Mouse (Mus musculus) midbrain, embryonic 11.5 days (tissue): ENCODE results near the gene Olfr1412. TPM values are rescaled to one million over a fixed set of nuclear protein-coding genes. Genes with fewer than 3 reads are reported as not detected.

Source experiments
- ATAC-seq: fragments of 200-750 bp; cut with Nextera tagmentation; 2 replicates; pipeline ENCODE4 v1.8.0; 2017; ENCODE audit warnings: moderate TSS enrichment, moderate library complexity; ENCODE audit not compliant: low FRiP score
- DNase-seq: peaks from one replicate; pipeline ENCODE4 v3.0.0; 2015; ENCODE audit warnings: low spot score; ENCODE audit errors: missing footprints
- H3K27ac ChIP-seq: fragments of 300-500 bp; sonication (generic); 2 replicates; pipeline ENCODE4 v1.5.1; 2014; ENCODE audit warnings: low read depth, low read length
- H3K27me3 ChIP-seq: fragments of 300-500 bp; sonication (generic); 2 replicates; pipeline ENCODE4 v1.6.1; 2014; ENCODE audit warnings: mild to moderate bottlenecking, low read length, moderate library complexity, mixed read lengths; ENCODE audit not compliant: control insufficient read depth, insufficient read depth
- H3K36me3 ChIP-seq: fragments of 300-500 bp; sonication (generic); 2 replicates; pipeline ENCODE4 v1.6.1; 2014; ENCODE audit warnings: mild to moderate bottlenecking, low read length, moderate library complexity, mixed read lengths; ENCODE audit not compliant: control insufficient read depth, insufficient read depth
- H3K4me1 ChIP-seq: fragments of 300-500 bp; sonication (generic); 2 replicates; pipeline ENCODE4 v1.6.1; 2014; ENCODE audit warnings: low read length; ENCODE audit not compliant: control insufficient read depth, insufficient read depth
- H3K4me2 ChIP-seq: fragments of 300-500 bp; sonication (generic); 2 replicates; pipeline ENCODE4 v1.6.1; 2014; ENCODE audit warnings: mild to moderate bottlenecking, moderate library complexity
- H3K4me3 ChIP-seq: fragments of 300-500 bp; sonication (generic); 2 replicates; pipeline ENCODE4 v1.5.1; 2014; ENCODE audit warnings: low read depth, low read length
- H3K9ac ChIP-seq: fragments of 300-500 bp; sonication (generic); 2 replicates; pipeline ENCODE4 v1.6.1; 2014; ENCODE audit warnings: low read length
- H3K9me3 ChIP-seq: fragments of 300-500 bp; sonication (generic); 2 replicates; pipeline ENCODE4 v1.6.1; 2016; ENCODE audit warnings: low read length; ENCODE audit not compliant: control insufficient read depth
- WGBS: fragments of 180-500 bp; shearing (Covaris S2); extraction: QIAGEN DNeasy Blood & Tissue Kit; methylation state at CpG from one replicate; pipeline ENCODE4 v1.1.7; 2014; 5-methylcytosine and 5-hydroxymethylcytosine counted together
- polyA plus RNA-seq: library from polyadenylated mRNA; unstranded; fragments of >200 nt; fragmentation: Nextera tagmentation; extraction: Ambion mirVana; gene quantifications from 2 replicates; pipeline ENCODE4 v1.2.1, GENCODE M21; 2014

The Olfr1412 gene
- polyA plus RNA-seq, 1 experiment from 2014 or later, result not detected

DNA sequence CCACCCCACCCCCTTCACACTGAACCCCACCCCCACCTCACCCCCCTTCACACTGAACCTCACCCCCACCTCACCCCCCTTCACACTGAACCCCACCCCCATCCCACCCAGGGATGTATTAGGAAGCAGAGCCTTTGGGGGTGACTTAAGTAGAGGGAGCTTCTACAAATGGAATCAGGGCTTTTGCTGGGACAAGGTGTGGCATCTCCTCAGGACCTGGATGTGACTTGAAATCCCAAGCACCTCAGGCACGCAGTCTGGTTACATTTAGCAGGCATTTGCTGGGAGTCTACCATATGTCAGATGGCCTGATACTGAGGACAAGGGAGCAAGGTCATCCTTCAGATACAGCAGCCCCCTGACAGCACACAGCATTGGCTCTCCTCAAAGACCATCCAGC lies 49.0 kb downstream of the Olfr1412 start:
- Histone ChIP-seq H3K9ac (no peak overlapping the region), H3K4me1 (peaks cover 4% of the 10 kb centered on the region), H3K4me3 (no peak overlapping the region), H3K9me3 (no peaks in the 10 kb centered on the region), H3K4me2 (no peak overlapping the region), H3K36me3 (peaks cover 8% of the 10 kb centered on the region; the same call in 1 of the 2 replicates), H3K27me3 (no peaks in the 10 kb centered on the region), H3K27ac (no peak overlapping the region)
- WGBS, result 74% methylated on average over 1 of the region's 1 CpGs
- ATAC-seq (no peak), DNase-seq (peak; percentile 60)

DNA sequence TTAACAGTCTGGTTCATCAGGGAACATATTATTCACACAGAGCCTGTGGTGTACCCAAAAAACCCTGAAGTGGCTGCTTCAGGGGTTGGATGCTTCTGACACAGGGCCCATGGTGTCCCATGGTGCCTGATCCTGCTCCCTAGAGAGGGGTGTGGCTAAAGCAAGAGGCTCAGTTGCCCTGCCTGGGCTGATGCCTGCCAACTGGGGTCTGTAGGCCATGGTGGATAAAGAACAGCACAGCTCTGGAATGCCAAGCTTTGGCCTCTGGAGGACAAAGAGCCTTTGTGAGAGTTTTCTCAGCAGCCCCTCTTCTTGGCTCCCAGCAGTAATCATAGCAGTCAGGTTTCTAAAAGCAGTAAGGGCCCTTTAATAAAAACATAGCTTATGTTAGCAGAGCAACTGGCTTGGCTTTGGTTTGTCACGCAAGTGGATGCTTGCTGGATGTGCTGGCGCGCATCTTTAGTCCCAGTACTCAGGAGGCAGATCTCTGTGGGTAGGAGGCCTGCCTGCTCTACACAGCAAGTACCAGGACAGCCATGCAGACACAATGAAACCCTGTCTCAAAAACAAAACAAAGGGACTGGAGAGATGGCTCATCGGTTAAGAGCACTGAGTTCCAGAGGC lies 49.5 kb downstream of the Olfr1412 start:
- Histone ChIP-seq H3K9ac (no peak overlapping the region), H3K27me3 (no peaks in the 10 kb centered on the region), H3K4me2 (no peak overlapping the region), H3K4me1 (peaks cover 4% of the 10 kb centered on the region), H3K4me3 (no peak overlapping the region), H3K9me3 (no peaks in the 10 kb centered on the region), H3K36me3 (peaks cover 8% of the 10 kb centered on the region; the same call in 1 of the 2 replicates), H3K27ac (no peak overlapping the region)
- DNase-seq (no peak), ATAC-seq (peak; percentile 54; the same call in 1 of the 2 replicates)
- whole genome bisulfite sequencing, result 80% methylated on average over 4 of the region's 4 CpGs

DNA sequence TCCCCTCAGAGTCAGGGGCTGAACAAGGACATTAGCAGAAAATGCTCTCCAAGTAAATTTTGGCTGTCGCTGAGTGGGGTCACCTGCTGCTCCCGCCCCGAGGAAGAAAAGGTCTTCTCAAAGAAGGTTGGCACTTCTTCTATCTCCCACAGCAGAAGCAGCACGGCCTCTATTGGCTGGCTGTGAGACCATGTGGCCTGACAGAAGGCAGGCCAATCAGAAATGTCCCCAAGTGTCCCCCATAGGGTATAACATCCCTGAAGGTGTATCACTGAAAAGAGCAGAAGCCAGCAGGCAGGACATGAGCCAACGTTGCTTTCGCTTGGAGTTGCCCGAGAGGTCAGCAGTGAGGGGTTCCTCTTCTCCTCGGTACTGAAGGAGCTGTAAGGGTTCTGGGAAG lies 50.4 kb downstream of the Olfr1412 start:
- no peak for ATAC-seq
- WGBS, result 91% methylated on average over 8 of the region's 8 CpGs
- H3K4me1 ChIP-seq, result peaks cover 8% of the 10 kb centered on the region
- no peak for DNase-seq
- peaks cover 8% of the 10 kb centered on the region; the same call in 1 of the 2 replicates for H3K36me3 ChIP-seq
- H3K4me3 ChIP-seq, result no peak overlapping the region
- no peaks in the 10 kb centered on the region for H3K9me3 ChIP-seq
- no peak overlapping the region for H3K27ac ChIP-seq
- no peak overlapping the region for H3K9ac ChIP-seq
- H3K27me3 ChIP-seq, result no peaks in the 10 kb centered on the region
- no peak overlapping the region for H3K4me2 ChIP-seq

DNA sequence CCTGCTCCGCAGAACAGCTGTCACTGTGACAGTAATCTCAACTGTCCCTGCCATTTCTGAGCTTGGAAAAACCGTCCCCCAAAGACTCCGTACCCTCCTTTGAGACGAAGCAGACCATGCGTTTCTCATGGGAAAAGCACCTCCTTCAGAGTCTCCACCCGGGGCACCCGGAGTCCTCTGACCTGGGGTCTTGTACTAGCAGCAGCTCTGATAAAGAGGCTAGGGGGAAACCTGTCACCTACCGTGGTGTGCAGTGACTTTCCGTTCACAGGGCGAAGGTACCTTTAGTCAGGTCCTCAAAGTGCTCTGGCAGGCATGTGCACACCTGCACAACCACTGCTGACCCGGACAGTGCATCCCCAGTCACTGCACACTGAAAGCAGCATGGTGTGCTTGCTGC lies 51.1 kb downstream of the Olfr1412 start:
- peaks cover 8% of the 10 kb centered on the region; the same call in 1 of the 2 replicates for H3K36me3 ChIP-seq
- H3K4me1 ChIP-seq, result peaks cover 10% of the 10 kb centered on the region
- 93% methylated on average over 11 of the region's 11 CpGs for WGBS
- H3K27me3 ChIP-seq, result no peaks in the 10 kb centered on the region
- no peak overlapping the region for H3K4me3 ChIP-seq
- no peaks in the 10 kb centered on the region for H3K9me3 ChIP-seq
- no peak overlapping the region for H3K4me2 ChIP-seq
- DNase-seq, result no peak
- no peak for ATAC-seq
- no peak overlapping the region for H3K27ac ChIP-seq
- no peak overlapping the region for H3K9ac ChIP-seq

DNA sequence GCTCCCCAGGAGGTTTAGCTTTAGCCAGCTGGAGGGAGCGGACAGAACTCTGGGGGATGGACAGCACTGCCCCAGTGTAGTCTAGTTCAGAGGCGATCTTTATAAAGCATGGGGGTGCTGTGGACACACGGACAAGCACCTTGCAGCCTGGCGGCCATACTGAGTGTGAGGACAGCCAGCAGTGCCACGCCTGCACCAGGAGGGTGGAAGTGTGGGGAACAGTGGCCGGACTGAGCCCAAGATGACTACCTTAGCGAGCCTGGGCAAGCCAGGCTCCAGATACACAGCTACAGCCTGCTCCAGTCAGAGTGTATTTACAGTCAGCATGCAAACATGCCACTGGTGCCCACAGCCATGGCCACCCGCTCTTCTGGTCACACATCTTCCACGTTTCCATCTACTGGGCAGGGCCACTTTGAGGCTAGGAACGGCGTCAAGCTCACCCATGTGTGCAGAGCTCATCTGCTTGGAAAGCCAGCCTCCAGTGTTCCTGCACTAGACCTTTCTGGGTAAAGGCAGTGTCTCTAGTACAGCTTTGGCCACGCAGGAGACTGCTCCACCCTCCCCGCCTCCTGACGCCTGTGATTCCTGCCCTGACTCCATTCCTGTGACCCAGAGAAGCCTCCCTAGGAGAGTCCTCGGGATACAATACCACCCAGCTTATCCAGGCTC lies 52.1 kb downstream of the Olfr1412 start:
- Histone ChIP-seq H3K27ac (no peak overlapping the region), H3K27me3 (no peaks in the 10 kb centered on the region), H3K4me3 (no peak overlapping the region), H3K36me3 (peaks cover 8% of the 10 kb centered on the region; the same call in 1 of the 2 replicates), H3K9me3 (no peaks in the 10 kb centered on the region), H3K9ac (no peak overlapping the region), H3K4me1 (peaks cover 13% of the 10 kb centered on the region), H3K4me2 (no peak overlapping the region)
- DNase-seq (no peak), ATAC-seq (no peak)
- WGBS, result 93% methylated on average over 15 of the region's 15 CpGs

DNA sequence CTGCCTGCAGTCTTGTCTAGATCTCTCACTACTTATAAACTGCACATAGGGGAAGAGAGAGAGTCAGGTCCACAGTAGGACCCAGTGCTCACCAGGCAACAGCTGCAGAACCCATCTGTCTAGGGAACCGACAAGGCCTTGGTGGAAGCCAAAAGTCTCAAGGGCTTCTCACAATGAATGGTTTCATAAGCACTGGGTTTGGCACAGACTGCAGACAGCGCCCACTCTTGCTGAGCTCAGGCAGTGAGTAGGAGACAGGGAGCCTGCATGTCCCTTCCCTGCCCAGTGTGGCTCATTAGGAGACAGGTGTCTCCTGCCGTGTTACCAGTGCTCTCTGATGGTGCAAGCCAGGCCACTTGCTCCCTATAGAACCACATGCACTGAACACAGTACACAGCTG lies 52.6 kb downstream of the Olfr1412 start:
- Histone ChIP-seq H3K27me3 (no peaks in the 10 kb centered on the region), H3K4me2 (no peak overlapping the region), H3K4me1 (peaks cover 13% of the 10 kb centered on the region), H3K27ac (no peak overlapping the region), H3K4me3 (no peak overlapping the region), H3K9ac (no peak overlapping the region), H3K36me3 (peaks cover 8% of the 10 kb centered on the region; the same call in 1 of the 2 replicates), H3K9me3 (no peaks in the 10 kb centered on the region)
- DNase-seq (no peak), ATAC-seq (no peak)
- WGBS, result 92% methylated on average over 3 of the region's 3 CpGs

DNA sequence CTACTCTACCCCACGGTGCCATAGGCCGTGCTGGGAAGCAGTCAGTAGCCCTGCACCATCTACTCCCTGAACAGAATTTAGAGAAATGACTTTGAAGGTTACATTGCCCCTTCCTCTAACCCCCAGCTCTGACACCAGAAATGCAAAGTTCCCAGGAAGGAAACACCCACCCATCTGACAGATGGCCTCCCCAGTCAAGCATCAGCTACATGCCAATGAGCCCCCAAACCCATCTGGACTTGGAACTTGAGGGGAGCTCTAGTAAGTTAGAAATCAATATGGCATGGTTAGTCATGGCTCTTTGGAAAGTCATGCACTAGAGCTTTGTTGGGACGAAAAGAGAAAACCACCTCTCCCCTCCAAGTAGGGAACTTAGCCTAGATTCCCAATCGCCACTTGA lies 53.2 kb downstream of the Olfr1412 start:
- Histone ChIP-seq H3K36me3 (peaks cover 8% of the 10 kb centered on the region; the same call in 1 of the 2 replicates), H3K4me2 (no peak overlapping the region), H3K27ac (no peak overlapping the region), H3K4me1 (peaks cover 13% of the 10 kb centered on the region), H3K9me3 (no peaks in the 10 kb centered on the region), H3K4me3 (no peak overlapping the region), H3K27me3 (no peaks in the 10 kb centered on the region), H3K9ac (no peak overlapping the region)
- no peak for DNase-seq
- no peak for ATAC-seq
- 92% methylated on average over 4 of the region's 4 CpGs for WGBS

DNA sequence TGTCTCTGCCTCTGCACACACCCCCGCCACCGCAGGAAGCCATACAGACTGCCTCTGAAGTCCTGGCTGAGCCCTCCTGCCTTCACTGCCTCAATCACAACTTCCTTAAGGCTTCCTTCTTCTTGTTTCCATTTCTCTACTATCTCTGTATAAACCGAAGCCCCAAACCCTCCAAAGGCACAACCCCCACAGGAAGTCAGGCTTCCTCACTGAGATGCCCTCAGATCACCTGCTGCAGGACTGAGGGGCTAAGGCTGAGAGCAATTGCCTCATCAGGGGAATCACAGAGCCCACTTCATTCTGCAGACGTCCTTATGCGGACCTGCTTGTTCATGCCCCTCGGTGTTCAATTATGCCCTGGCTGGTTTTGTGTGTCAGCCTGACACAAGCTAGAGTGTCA lies 54.8 kb downstream of the Olfr1412 start:
- peaks cover 8% of the 10 kb centered on the region; the same call in 1 of the 2 replicates for H3K36me3 ChIP-seq
- no peak overlapping the region for H3K4me2 ChIP-seq
- H3K27ac ChIP-seq, result no peak overlapping the region
- no peak overlapping the region; the same call in 1 of the 2 replicates for H3K9ac ChIP-seq
- no peak overlapping the region for H3K4me3 ChIP-seq
- ATAC-seq (no peak), DNase-seq (no peak)
- no peaks in the 10 kb centered on the region for H3K9me3 ChIP-seq
- peaks cover 10% of the 10 kb centered on the region for H3K4me1 ChIP-seq
- H3K27me3 ChIP-seq, result no peaks in the 10 kb centered on the region
- 93% methylated on average over 6 of the region's 6 CpGs for WGBS
